1 mouse cellular context compared by ENCODE assay signal in the genomic region with DNA sequence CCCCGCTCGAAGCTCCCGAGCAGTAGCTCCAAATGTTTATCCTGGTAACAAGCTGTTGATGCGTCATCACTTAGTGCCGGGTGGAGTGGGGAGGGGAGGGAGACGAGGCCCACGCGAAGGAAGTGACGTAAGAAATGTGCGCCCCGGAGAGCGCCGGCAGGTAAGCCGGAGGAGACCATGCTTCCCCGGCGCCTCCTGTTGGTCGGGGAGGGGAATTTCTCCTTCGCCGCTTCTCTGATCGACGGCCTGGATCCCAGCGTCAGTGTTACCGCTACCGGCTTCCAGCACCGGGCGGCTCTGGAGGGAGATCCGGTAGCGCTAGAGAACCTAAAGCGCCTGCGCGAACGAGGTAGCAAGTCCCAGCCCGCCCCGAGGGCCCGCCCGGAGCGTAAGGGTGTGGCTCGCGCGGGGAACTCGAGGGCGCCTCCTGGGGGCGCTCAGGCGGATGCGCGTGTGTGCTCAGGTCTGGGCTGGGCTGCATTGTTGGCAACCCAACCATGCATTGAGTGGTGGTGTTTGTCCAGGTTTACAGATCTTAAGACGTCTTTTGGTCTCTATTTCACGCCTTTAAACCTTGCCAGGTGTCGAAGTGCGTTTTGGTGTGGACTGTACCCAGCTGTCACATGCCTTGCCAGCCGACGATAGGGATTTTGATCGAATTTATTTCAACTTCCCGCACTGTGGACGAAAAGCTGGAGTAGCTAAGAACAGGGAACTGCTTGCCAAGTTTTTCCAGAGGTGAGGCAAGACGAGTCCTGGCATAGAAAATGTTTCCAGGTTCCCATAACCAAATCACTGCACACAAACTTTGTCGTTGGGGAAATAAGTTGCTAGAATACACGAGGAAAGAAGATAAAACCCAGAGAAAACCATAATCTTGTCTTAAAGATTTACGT.
TF ChIP-seq lines count a peak whose summit lies in the region.

Gene Fdxacb1, plus strand, starts transcription at position 130 of the 896 bp plus-strand sequence.

TF ChIP-seq in MEL, 35 proteins besides CTCF, POLR2A, EP300 and RAD21 (continued from another document):
- peak; percentile 56; the same call in 1 of the 2 replicates for TF ChIP-seq POLR2AphosphoS2 (IDR thresholded peaks at IDR 0.05; ENCODE audit: low read length)
- peak; percentile 93 for TF ChIP-seq MXI1 (IDR thresholded peaks at IDR 0.05; ENCODE audit: low read depth, low read length)
- peak; percentile 78 for TF ChIP-seq MAX (IDR thresholded peaks at IDR 0.05; ENCODE audit: low read length)
- peak; percentile 68 for TF ChIP-seq KAT2A (conservative IDR thresholded peaks at IDR 0.05; ENCODE audit: low read depth, low read length)
- 0 out of 2 replicates have a peak, but pooled peaks have one; percentile 34 for TF ChIP-seq MYB (IDR thresholded peaks at IDR 0.05; ENCODE audit: low read depth, low read length)
